Mouse (Mus musculus) kidney, embryonic 15.5 days (tissue): ENCODE results near the gene Coq3. TPM values are rescaled to one million over a fixed set of nuclear protein-coding genes. Genes with fewer than 3 reads are reported as not detected.
A peak's percentile ranks its signal among the peaks of the same experiment; 100 is the strongest.

Source experiments
- ATAC-seq: fragments of 200-750 bp; cut with Nextera tagmentation; replicated peaks from 2 replicates; pipeline ENCODE4 v1.8.0; 2017; ENCODE audit warnings: moderate TSS enrichment; ENCODE audit not compliant: low FRiP score
- H3K27ac ChIP-seq: fragments of 300-500 bp; sonication (generic); 2 replicates; pipeline ENCODE4 v1.5.1; 2015; ENCODE audit warnings: mild to moderate bottlenecking, inconsistent platforms
- H3K27me3 ChIP-seq: fragments of 300-500 bp; sonication (generic); 2 replicates; pipeline ENCODE4 v1.6.1; 2015; ENCODE audit warnings: inconsistent platforms
- H3K36me3 ChIP-seq: fragments of 300-500 bp; sonication (generic); 2 replicates; pipeline ENCODE4 v1.6.1; 2015; ENCODE audit warnings: inconsistent platforms
- H3K4me1 ChIP-seq: fragments of 300-500 bp; sonication (generic); 2 replicates; pipeline ENCODE4 v1.6.1; 2015; ENCODE audit warnings: inconsistent platforms
- H3K4me2 ChIP-seq: fragments of 300-500 bp; sonication (generic); 2 replicates; pipeline ENCODE4 v1.6.1; 2015; ENCODE audit warnings: moderate library complexity, mild to moderate bottlenecking, inconsistent platforms
- H3K4me3 ChIP-seq: fragments of 300-500 bp; sonication (generic); replicated peaks from 2 replicates; pipeline ENCODE4 v1.5.1; 2015; ENCODE audit warnings: mild to moderate bottlenecking, inconsistent platforms
- H3K9ac ChIP-seq: fragments of 300-500 bp; sonication (generic); 2 replicates; pipeline ENCODE4 v1.6.1; 2015; ENCODE audit warnings: mild to moderate bottlenecking, inconsistent platforms
- H3K9me3 ChIP-seq: fragments of 300-500 bp; sonication (generic); replicated peaks from 2 replicates; pipeline ENCODE4 v1.6.1; 2016; ENCODE audit warnings: inconsistent platforms
- WGBS: fragments of 180-500 bp; shearing (Covaris S2); methylation state at CpG from one replicate; pipeline ENCODE4 v1.1.7; 2015; ENCODE audit warnings: mixed read lengths; 5-methylcytosine and 5-hydroxymethylcytosine counted together
- polyA plus RNA-seq: library from polyadenylated mRNA; unstranded; fragments of >200 nt; fragmentation: Nextera tagmentation; extraction: Ambion mirVana; gene quantifications from 2 replicates; pipeline ENCODE4 v1.2.1, GENCODE M21; 2015

The Coq3 gene
- 13.0 and 13.1 TPM in 2 replicates for polyA plus RNA-seq

DNA sequence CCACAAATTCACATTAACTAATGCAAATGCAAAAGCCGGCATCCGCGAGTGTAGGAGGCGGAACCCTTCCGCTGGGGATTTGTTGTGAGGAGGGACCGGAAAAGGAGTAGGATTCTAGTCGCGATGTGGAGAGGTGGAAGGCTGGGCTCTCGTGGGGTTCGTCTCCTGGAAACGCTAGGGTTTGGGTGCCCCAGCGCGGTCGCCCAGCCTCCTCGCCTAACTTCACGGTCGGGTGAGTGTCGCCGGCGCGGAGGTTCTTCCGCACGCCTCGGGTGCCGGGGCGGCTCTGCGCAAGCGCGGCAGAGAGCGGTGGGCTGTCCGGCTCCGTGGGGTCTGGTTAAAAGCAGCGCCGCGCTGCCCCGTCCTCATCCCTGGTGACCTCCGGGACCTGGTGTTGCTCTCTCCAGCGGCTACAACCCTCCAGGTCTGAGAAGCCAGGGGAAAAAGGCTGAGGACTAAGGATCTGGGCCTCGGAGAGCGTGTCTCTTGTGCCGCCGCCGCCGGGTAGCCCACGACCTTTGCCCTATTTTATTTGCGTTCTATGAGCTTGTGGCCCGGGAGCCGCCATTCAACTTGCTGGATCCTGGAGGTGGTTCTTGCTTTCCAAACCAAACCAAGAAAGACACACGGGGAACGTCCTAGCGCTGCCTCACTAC lies at the start of gene Coq3:
Coq3 (plus strand) TSS at position 109 of the 656 bp plus-strand sequence.
- H3K4me3 ChIP-seq = peak within 1 kb of the TSS; percentile 75
- no peaks in the 10 kb centered on the region for H3K27me3 ChIP-seq
- H3K9me3 ChIP-seq = no peaks in the 10 kb centered on the region
- H3K36me3 ChIP-seq = peaks cover 16% of the 10 kb centered on the region
- peak; percentile 96 for ATAC-seq
- H3K4me1 ChIP-seq = peaks cover 8% of the 10 kb centered on the region
- H3K27ac ChIP-seq = peak within 1 kb of the TSS; percentile 97
- H3K4me2 ChIP-seq = peak within 1 kb of the TSS; percentile 72
- peak within 1 kb of the TSS; percentile 64 for H3K9ac ChIP-seq
- under 1% methylated on average over 50 of the region's 51 CpGs for WGBS

DNA sequence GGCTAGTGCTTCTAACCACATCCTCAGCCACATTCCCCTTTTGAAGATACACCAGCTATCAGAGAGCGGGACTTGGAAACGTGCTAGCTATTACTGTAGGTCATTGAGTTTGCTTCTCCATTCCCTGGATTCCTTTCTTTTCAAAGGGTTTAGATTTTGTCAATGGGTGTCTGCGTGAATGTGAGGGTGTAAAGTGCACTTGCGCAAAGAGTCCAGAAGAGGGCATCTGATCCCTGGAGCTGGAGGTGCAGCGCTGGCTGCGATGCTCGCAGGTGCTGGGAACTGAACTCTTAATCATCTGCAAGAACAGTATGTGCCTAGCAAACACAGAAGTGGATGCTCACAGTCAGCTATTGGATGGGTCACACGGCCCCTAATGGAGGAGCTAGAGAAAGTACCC lies 46.6 kb upstream of the Coq3 start:
- Histone ChIP-seq H3K27ac (no peak overlapping the region), H3K9ac (no peak overlapping the region), H3K4me3 (no peak overlapping the region), H3K4me2 (no peak overlapping the region), H3K36me3 (peaks cover 38% of the 10 kb centered on the region), H3K4me1 (no peaks in the 10 kb centered on the region), H3K9me3 (no peaks in the 10 kb centered on the region), H3K27me3 (no peaks in the 10 kb centered on the region)
- ATAC-seq = no peak
- WGBS = 97% methylated on average over 8 of the region's 8 CpGs

GRCm38 (mm10) chr4:21847481-21848286 lies 31.8 kb upstream of the Coq3 start, which contains the start of gene Pnisr:
Pnisr (plus strand) TSS chr4:21847583.
- H3K27me3 ChIP-seq = no peaks in the 10 kb centered on the region
- H3K4me1 ChIP-seq = peaks cover 8% of the 10 kb centered on the region
- H3K4me2 ChIP-seq = peak within 1 kb of the TSS; percentile 64
- H3K9me3 ChIP-seq = no peaks in the 10 kb centered on the region
- under 1% methylated on average over 50 of the region's 50 CpGs for WGBS
- peak within 1 kb of the TSS; percentile 95 for H3K9ac ChIP-seq
- peak within 1 kb of the TSS; percentile 98 for H3K27ac ChIP-seq
- peak within 1 kb of the TSS; percentile 94 for H3K4me3 ChIP-seq
- ATAC-seq = peak; percentile 98
- H3K36me3 ChIP-seq = no peaks in the 10 kb centered on the region

DNA sequence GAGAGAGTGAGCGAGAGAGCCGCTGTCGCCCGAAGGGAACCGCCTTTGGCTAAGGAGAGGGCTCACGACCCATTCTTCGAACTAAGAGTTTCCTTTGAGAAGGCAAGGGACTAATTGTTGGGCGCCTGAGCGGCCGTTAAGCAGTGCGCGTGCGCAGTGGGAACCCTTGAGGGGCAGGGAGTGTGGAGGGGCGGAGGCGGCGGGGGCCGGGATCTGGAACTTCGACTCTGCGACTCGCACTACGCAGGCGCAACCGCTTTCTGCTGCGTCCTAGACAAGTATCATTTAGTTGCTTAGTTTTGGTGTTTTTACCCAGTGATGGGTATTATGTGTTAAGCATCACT lies 31.2 kb upstream of the Coq3 start:
- Histone ChIP-seq H3K4me1 (peaks cover 8% of the 10 kb centered on the region), H3K9me3 (no peaks in the 10 kb centered on the region), H3K4me3 (peak overlapping the region; percentile 94), H3K27ac (peak overlapping the region; percentile 98), H3K9ac (peak overlapping the region; percentile 95), H3K36me3 (no peaks in the 10 kb centered on the region), H3K4me2 (peak overlapping the region; percentile 62), H3K27me3 (no peaks in the 10 kb centered on the region)
- WGBS = under 1% methylated on average over 24 of the region's 24 CpGs
- ATAC-seq = peak; percentile 91

- Histone ChIP-seq H3K27me3 (no peaks in the 10 kb centered on the region), H3K9ac (no peak overlapping the region), H3K36me3 (peaks cover 70% of the 10 kb centered on the region), H3K9me3 (no peaks in the 10 kb centered on the region), H3K4me1 (no peaks in the 10 kb centered on the region), H3K4me3 (no peak overlapping the region), H3K27ac (no peak overlapping the region), H3K4me2 (no peak overlapping the region)
- 90% methylated on average over 1 of the region's 1 CpGs for WGBS
- no peak for ATAC-seq
Observed at GRCm38 (mm10) chr4:21857481-21857880, 22.0 kb upstream of the Coq3 start.

DNA sequence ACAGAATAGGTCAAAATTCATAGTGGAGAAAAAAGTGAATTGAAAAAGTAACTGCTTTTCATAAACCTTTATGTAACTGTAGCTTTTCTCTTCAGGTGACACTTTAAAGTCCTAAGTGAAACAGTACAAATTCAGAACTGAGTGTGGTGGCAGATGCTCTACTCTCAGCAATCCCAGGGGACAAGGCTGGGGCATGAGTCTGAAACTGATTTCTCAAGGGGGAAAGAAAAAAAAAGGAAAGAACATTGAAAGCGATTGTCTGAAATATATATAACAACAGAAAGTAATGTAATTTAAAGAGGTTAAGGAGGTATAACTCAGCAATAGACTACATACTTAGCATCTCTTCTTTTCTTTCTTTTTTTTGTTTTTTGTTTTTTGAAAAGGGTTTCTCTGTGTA lies 14.2 kb upstream of the Coq3 start:
- H3K27me3 ChIP-seq = no peaks in the 10 kb centered on the region
- WGBS = 92% methylated on average over 1 of the region's 1 CpGs
- peaks cover 74% of the 10 kb centered on the region for H3K36me3 ChIP-seq

DNA sequence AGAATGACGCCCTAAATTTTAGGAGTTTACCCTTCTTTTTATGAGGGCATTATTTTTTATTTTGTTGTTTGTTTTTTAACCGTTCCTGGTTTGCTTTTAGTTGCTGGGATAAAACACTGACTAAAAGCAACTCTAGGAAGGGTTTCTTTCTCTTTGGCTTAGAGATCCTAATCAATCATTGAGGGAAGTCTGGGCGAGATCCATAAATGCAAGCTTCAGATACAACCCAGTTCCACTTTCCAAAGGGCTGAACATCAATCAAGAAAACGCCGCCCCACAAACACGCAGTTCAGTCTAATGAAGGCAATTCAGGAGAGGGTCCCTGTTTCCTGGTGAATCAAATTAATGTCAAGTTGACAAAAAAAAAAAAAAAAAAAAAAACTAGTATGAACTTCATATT lies 697 bp upstream of the Coq3 start:
- Histone ChIP-seq H3K36me3 (peaks cover 24% of the 10 kb centered on the region), H3K4me1 (peaks cover 8% of the 10 kb centered on the region), H3K9me3 (no peaks in the 10 kb centered on the region), H3K27ac (peak overlapping the region; percentile 97; the same call in 1 of the 2 replicates), H3K4me3 (peak overlapping the region; percentile 75), H3K4me2 (peak overlapping the region; percentile 72), H3K27me3 (no peaks in the 10 kb centered on the region), H3K9ac (peak overlapping the region; percentile 64)
- no peak for ATAC-seq
- 17% methylated on average over 6 of the region's 6 CpGs for WGBS

More for the DNA sequence above, 14.2 kb upstream of the Coq3 start:
- no peak overlapping the region for H3K27ac ChIP-seq
- H3K4me1 ChIP-seq = no peaks in the 10 kb centered on the region
- no peaks in the 10 kb centered on the region for H3K9me3 ChIP-seq
- H3K9ac ChIP-seq = no peak overlapping the region
- no peak overlapping the region for H3K4me2 ChIP-seq
- no peak overlapping the region for H3K4me3 ChIP-seq
- no peak for ATAC-seq

DNA sequence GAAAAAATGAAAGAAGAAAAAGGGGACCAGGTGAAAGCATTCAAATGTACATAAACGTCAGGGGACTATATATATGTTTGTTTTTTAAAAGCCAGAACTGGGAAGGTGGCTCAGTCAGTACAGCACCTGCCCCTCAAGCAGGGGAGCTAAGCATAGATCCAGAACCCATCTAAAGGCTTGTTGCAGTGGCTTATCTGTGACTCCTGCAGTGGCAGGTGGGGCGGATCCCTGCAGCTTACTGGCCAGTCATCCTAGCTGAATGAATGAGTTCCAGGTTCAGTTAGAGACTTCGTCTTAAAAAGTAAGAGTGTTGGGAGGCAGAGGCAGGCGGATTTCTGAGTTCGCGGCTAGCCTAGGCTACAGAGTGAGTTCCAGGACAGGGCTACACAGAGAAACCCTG lies 3.3 kb downstream of the Coq3 start:
- Histone ChIP-seq H3K4me3 (no peak overlapping the region), H3K4me2 (no peak overlapping the region), H3K27ac (no peak overlapping the region), H3K27me3 (no peaks in the 10 kb centered on the region), H3K9me3 (no peaks in the 10 kb centered on the region), H3K9ac (no peak overlapping the region), H3K4me1 (peaks cover 8% of the 10 kb centered on the region), H3K36me3 (no peaks in the 10 kb centered on the region)
- ATAC-seq = no peak
- 92% methylated on average over 6 of the region's 6 CpGs for WGBS

DNA sequence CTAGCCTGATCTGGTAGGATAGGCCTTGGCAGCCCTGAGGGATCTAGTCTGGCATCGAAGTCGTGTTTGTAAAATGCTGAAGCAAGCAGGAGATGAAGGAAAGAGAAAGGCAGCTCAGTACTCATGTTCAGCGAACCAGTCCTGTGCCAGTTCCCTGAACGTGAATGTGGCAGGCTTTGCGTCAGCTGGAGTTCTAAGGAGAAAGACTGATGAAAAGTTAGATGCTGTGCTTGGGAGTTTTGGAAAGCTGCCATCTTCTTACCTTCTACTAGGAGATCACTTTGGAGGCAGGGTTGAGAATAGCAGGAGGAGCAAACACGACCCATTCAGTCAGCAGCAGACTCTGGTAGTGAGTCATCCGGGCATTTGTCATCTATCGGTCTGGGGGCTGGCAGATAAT lies 6.4 kb downstream of the Coq3 start:
- H3K4me2 ChIP-seq = no peak overlapping the region
- 82% methylated on average over 8 of the region's 8 CpGs for WGBS
- H3K9me3 ChIP-seq = no peaks in the 10 kb centered on the region
- no peak overlapping the region for H3K27ac ChIP-seq
- no peak overlapping the region for H3K9ac ChIP-seq
- no peaks in the 10 kb centered on the region for H3K36me3 ChIP-seq
- no peaks in the 10 kb centered on the region for H3K27me3 ChIP-seq
- H3K4me1 ChIP-seq = no peaks in the 10 kb centered on the region
- H3K4me3 ChIP-seq = no peak overlapping the region
- no peak for ATAC-seq

DNA sequence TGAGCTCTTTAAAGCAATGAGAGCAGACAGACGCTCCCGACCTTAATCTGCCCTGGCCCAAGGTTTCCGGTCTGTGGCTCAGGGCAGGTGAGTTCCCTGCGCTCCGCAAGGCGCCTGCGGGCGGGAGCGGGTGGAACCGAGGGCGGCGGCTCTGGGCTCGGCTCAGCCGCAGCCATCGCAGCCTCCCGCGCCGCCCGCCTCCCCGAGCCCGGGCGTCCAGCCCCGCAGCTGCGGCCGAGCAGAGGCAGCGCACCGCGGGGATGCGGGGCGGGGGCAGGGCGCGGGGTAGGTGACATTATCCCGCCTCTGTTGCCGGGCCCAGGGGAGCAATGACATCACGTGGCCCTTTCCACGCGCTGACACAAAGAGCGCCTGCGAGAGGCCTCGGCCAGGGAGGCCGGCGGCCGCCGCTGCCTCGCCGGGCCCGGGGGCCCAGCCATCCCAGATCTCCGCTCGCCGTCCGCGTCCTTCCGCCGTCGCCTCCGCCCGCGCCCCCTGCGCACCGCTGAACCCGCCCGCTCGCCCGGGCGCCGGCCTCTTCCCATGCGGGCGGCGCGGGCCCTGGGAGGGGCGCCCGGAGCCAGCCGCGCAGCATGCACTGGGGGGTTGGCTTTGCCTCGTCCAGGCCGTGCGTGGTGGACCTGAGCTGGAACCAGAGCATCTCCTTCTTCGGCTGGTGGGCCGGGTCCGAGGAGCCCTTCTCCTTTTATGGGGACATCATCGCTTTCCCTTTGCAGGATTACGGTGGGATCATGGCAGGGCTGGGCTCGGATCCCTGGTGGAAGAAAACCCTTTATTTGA lies 51.7 kb downstream of the Coq3 start, which contains the start of gene Faxc:
Faxc (plus strand) TSS at position 359 of the 801 bp plus-strand sequence.
- Histone ChIP-seq H3K9ac (peak within 1 kb of the TSS; percentile 83), H3K4me3 (peak within 1 kb of the TSS; percentile 71), H3K27ac (peak within 1 kb of the TSS; percentile 59), H3K9me3 (no peaks in the 10 kb centered on the region), H3K4me1 (peaks cover 10% of the 10 kb centered on the region), H3K36me3 (no peaks in the 10 kb centered on the region), H3K4me2 (peak within 1 kb of the TSS; percentile 96), H3K27me3 (no peaks in the 10 kb centered on the region)
- under 1% methylated on average over 77 of the region's 83 CpGs for WGBS
- peak; percentile 92 for ATAC-seq

GRCm38 (mm10) chr4:21931772-21932630 lies 52.5 kb downstream of the Coq3 start:
- Histone ChIP-seq H3K4me2 (peak overlapping the region; percentile 96), H3K36me3 (0 out of 2 replicates have a peak, but pooled peaks cover 5% of the 10 kb centered on the region), H3K27ac (no peak overlapping the region), H3K9me3 (no peaks in the 10 kb centered on the region), H3K4me1 (peaks cover 10% of the 10 kb centered on the region), H3K4me3 (peak overlapping the region; percentile 71), H3K27me3 (no peaks in the 10 kb centered on the region), H3K9ac (peak overlapping the region; percentile 83)
- peak; percentile 71 for ATAC-seq
- WGBS = 11% methylated on average over 23 of the region's 23 CpGs
